Mouse (Mus musculus) CH12.LX (cell line): ENCODE data around the gene Amhr2. TPM values are rescaled to one million over a fixed set of nuclear protein-coding genes. Genes with fewer than 3 reads are reported as not detected.

ENCODE experiments used
- DNase-seq: peaks from one replicate; pipeline ENCODE4 v3.0.0-alpha.2; 2013; ENCODE audit errors: extremely low read depth
- H3K27ac ChIP-seq: 2 replicates; pipeline ENCODE4 v1.5.1; 2012; ENCODE audit warnings: low read depth, mild to moderate bottlenecking, control low read depth, moderate library complexity; ENCODE audit not compliant: insufficient read depth
- H3K27me3 ChIP-seq: replicated peaks from 2 replicates; pipeline ENCODE3; 2012; ENCODE audit warnings: inconsistent platforms
- H3K36me3 ChIP-seq, 2 experiments: replicated peaks in 1 of 2; 2 replicates each; pipeline versions ENCODE3 to v1.6.1; 2012; ENCODE audit warnings: inconsistent platforms in 1 of 2, low read length in 1 of 2, mild to moderate bottlenecking in 1 of 2, mixed read lengths in 1 of 2, moderate library complexity in 1 of 2; ENCODE audit not compliant: control insufficient read depth in 1 of 2, insufficient read depth in 1 of 2
- H3K4me1 ChIP-seq, 2 experiments: 2 replicates each; pipeline ENCODE4 v1.6.1; 2012; ENCODE audit warnings: inconsistent platforms in 1 of 2, moderate library complexity in 1 of 2; ENCODE audit not compliant: insufficient read depth in 2 of 2, control insufficient read depth in 1 of 2
- H3K4me2 ChIP-seq: 2 replicates; pipeline ENCODE4 v1.6.1; 2012; ENCODE audit warnings: low read depth, mild to moderate bottlenecking, control low read depth; ENCODE audit not compliant: poor library complexity, insufficient read depth, severe bottlenecking
- H3K4me3 ChIP-seq, 3 experiments: fragments of 150-350 bp in 1 of 3; sonication (generic) in 1 of 3; replicated peaks in 1 of 3; 2 replicates each; pipeline versions ENCODE3 to v1.5.1; 2011 to 2012; ENCODE audit warnings: low read depth in 2 of 3, low read length in 2 of 3, mild to moderate bottlenecking in 2 of 3, moderate library complexity in 2 of 3, control low read depth in 1 of 3, improper control_type of control experiment in 1 of 3, inconsistent platforms in 1 of 3, mixed read lengths in 1 of 3; ENCODE audit not compliant: poor library complexity in 1 of 3
- H3K79me2 ChIP-seq: replicated peaks from 2 replicates; pipeline ENCODE4 v1.6.1; 2012; ENCODE audit warnings: mild to moderate bottlenecking, moderate library complexity; ENCODE audit not compliant: control insufficient read depth, poor library complexity, insufficient read depth, severe bottlenecking; ENCODE audit errors: extremely low read depth
- H3K9ac ChIP-seq: 2 replicates; pipeline ENCODE4 v1.6.1; 2012; ENCODE audit warnings: low read depth, mild to moderate bottlenecking, control low read depth, moderate library complexity; ENCODE audit not compliant: insufficient read depth
- H3K9me3 ChIP-seq: replicated peaks from 2 replicates; pipeline ENCODE3; 2012; ENCODE audit warnings: low read length, inconsistent platforms, mixed read lengths
- E2F4 ChIP-seq: IDR thresholded peaks from 2 replicates; pipeline ENCODE4 v1.6.1; 2011; ENCODE audit warnings: low read depth, low read length, improper control_type of control experiment; ENCODE audit not compliant: insufficient replicate concordance
- ELF1 ChIP-seq: IDR thresholded peaks from 2 replicates; pipeline ENCODE4 v1.6.1; 2014; ENCODE audit warnings: low read depth, mild to moderate bottlenecking, inconsistent platforms, low read length, improper control_type of control experiment
- GABPA ChIP-seq: IDR thresholded peaks from 2 replicates; pipeline ENCODE4 v1.6.1; 2012; ENCODE audit warnings: low read depth, low read length, improper control_type of control experiment, inconsistent platforms; ENCODE audit not compliant: insufficient replicate concordance
- IRF4 ChIP-seq: IDR thresholded peaks from 2 replicates; pipeline ENCODE4 v1.6.1; 2014; ENCODE audit warnings: low read depth, mild to moderate bottlenecking, inconsistent platforms, low read length, improper control_type of control experiment
- JUND ChIP-seq: conservative IDR thresholded peaks from 2 replicates; pipeline ENCODE4 v1.6.1; 2011; ENCODE audit warnings: low read depth, low read length, improper control_type of control experiment
- MAFK ChIP-seq: IDR thresholded peaks from 2 replicates; pipeline ENCODE4 v1.6.1; 2011; ENCODE audit warnings: low read length, improper control_type of control experiment; ENCODE audit not compliant: insufficient replicate concordance
- MAX ChIP-seq: IDR thresholded peaks from 2 replicates; pipeline ENCODE4 v1.6.1; 2011; ENCODE audit warnings: low read length, improper control_type of control experiment
- MAZ ChIP-seq: IDR thresholded peaks from 2 replicates; pipeline ENCODE4 v1.6.1; 2012; ENCODE audit warnings: low read depth, mild to moderate bottlenecking, inconsistent platforms, low read length, improper control_type of control experiment, moderate library complexity
- NELFE ChIP-seq: IDR thresholded peaks from 2 replicates; pipeline ENCODE4 v1.6.1; 2011; ENCODE audit warnings: low read depth, low read length, improper control_type of control experiment
- PAX5 ChIP-seq: IDR thresholded peaks from 2 replicates; pipeline ENCODE4 v1.6.1; 2012; ENCODE audit warnings: low read length, inconsistent platforms, mixed read lengths
- POLR2A ChIP-seq: IDR thresholded peaks from 2 replicates; pipeline ENCODE4 v1.6.1; 2011; ENCODE audit warnings: low read depth, mild to moderate bottlenecking, improper control_type of control experiment, low read length
- RAD21 ChIP-seq: IDR thresholded peaks from 2 replicates; pipeline ENCODE4 v1.6.1; 2011; ENCODE audit warnings: low read depth, mild to moderate bottlenecking, low read length, improper control_type of control experiment, moderate library complexity
- SIN3A ChIP-seq: IDR thresholded peaks from 2 replicates; pipeline ENCODE4 v1.6.1; 2012; ENCODE audit warnings: low read length, improper control_type of control experiment, inconsistent platforms
- TCF12 ChIP-seq: IDR thresholded peaks from 2 replicates; pipeline ENCODE4 v1.6.1; 2014; ENCODE audit warnings: low read depth, mild to moderate bottlenecking, inconsistent platforms, low read length, improper control_type of control experiment
- UBTF ChIP-seq: IDR thresholded peaks from 2 replicates; pipeline ENCODE4 v1.6.1; 2012; ENCODE audit warnings: low read depth, mild to moderate bottlenecking, inconsistent platforms, low read length, improper control_type of control experiment, moderate library complexity
- USF1 ChIP-seq: IDR thresholded peaks from 2 replicates; pipeline ENCODE4 v1.6.1; 2014; ENCODE audit warnings: low read depth, mild to moderate bottlenecking, inconsistent platforms, low read length, improper control_type of control experiment
- ZC3H11A ChIP-seq: IDR thresholded peaks from 2 replicates; pipeline ENCODE4 v1.6.1; 2012; ENCODE audit warnings: low read depth, mild to moderate bottlenecking, inconsistent platforms, low read length, improper control_type of control experiment
- dilution Hi-C: fragments of 300-500 bp; cut with MboI; formaldehyde crosslinking; loops from 2 replicates; pipeline ENCODE4 v1.14.3; 2020; ENCODE audit warnings: low sequenced_read_pairs; ENCODE audit not compliant: extremely low pct_unique_long_range_greater_than_20kb, extremely low pct_ligation_motif_present
- in situ Hi-C: fragments of 300-500 bp; cut with MboI; formaldehyde crosslinking; loops from 3 replicates; pipeline ENCODE4 v1.14.3; 2019; ENCODE audit warnings: low sequenced_read_pairs, low pct_ligation_motif_present, low pct_unique_long_range_greater_than_20kb, mixed read lengths
- polyA plus RNA-seq: library from polyadenylated mRNA; unstranded; fragments of >175 nt; gene quantifications from 2 replicates; pipeline ENCODE4 v1.2.1, GENCODE M21; 2012; ENCODE audit warnings: low read depth; ENCODE audit not compliant: insufficient read length
- total RNA-seq, 2 experiments: library from RNA; depleted of rRNA; stranded (reverse); fragments of 300-350 nt in 1 of 2; fragments of >200 nt in 1 of 2; gene quantifications; 2 replicates each; pipeline ENCODE4 v1.2.3; 2012 to 2014

The Amhr2 gene
- total and polyA plus RNA-seq, 3 experiments: not detected

DNA sequence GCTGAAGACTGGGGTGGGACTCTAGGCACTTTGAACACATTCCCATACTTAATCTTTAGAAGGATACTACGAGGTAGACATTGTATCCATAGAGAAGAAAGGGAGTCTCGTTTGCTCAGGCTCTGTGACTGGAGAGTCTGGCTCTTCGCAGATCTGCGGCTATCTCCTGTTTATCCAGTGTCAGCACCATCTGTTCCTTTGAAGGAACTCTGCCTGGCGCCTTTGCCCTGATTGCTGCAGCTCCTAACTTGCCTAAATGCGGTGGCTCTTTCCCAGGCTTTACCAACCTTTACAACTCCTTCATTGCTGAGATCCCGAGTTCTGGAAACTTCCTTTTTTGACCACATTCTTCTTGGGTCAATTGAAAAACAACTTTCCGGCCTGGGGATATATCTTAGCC is 4.2 kb downstream of the Amhr2 start:
- DNase-seq: no peak
- peaks cover 0 to 3% of the 10 kb centered on the region in 2 experiments; a peak in 1 of 4 replicates for H3K4me1 ChIP-seq
- no peak overlapping the region for H3K27ac ChIP-seq
- H3K9ac ChIP-seq: no peak overlapping the region
- H3K4me2 ChIP-seq: no peak overlapping the region
- H3K79me2 ChIP-seq: no peaks in the 10 kb centered on the region
- dilution Hi-C loops: no loop called here
- in situ Hi-C loops: no loop called here
- TF ChIP-seq POLR2A (no peak), TCF12 (no peak), USF1 (no peak), ZC3H11A (no peak), ELF1 (no peak), RAD21 (no peak), MAFK (no peak), MAZ (no peak), GABPA (no peak), IRF4 (no peak)
- no peaks in the 10 kb centered on the region for H3K36me3 ChIP-seq
- H3K4me3 ChIP-seq: no peak overlapping the region
- peaks cover 43% of the 10 kb centered on the region for H3K27me3 ChIP-seq
- H3K9me3 ChIP-seq: no peaks in the 10 kb centered on the region

DNA sequence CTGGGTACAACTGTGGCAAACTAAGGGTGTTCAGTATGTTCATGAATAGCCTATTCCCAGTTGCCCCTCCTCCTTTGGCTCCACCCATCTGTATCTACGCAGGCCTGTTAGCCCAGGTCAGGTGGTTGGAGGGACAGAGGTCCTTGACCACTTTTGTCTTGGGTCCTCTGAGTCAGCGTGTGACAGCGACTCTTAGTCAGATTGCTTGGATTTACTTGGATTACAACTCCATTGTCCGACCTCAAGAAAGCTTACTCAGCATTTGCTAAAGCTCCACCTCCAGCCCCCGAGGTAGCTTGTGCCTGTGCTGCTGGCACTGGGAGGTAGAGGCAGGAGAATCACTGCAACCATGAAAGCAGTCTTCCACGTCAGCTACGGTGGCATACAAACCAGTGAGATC is 5.8 kb downstream of the Amhr2 start:
- in situ Hi-C loops: no loop called here
- dilution Hi-C loops: no loop called here
- no peaks in the 10 kb centered on the region for H3K36me3 ChIP-seq
- no peaks in the 10 kb centered on the region for H3K9me3 ChIP-seq
- no peak overlapping the region for H3K9ac ChIP-seq
- H3K4me3 ChIP-seq: no peak overlapping the region
- H3K27ac ChIP-seq: no peak overlapping the region
- H3K79me2 ChIP-seq: no peaks in the 10 kb centered on the region
- H3K4me2 ChIP-seq: no peak overlapping the region
- peaks cover 36% of the 10 kb centered on the region for H3K27me3 ChIP-seq
- DNase-seq: no peak
- H3K4me1 ChIP-seq: peaks cover 0 to 3% of the 10 kb centered on the region in 2 experiments; a peak in 1 of 4 replicates
- no peak for TF ChIP-seq POLR2A
- no peak for TF ChIP-seq SIN3A
- no peak for TF ChIP-seq PAX5
- TF ChIP-seq MAX: no peak
- no peak for TF ChIP-seq UBTF
- TF ChIP-seq MAFK: peak; percentile 92
- TF ChIP-seq E2F4: no peak
- no peak for TF ChIP-seq NELFE
- TF ChIP-seq JUND: no peak
- TF ChIP-seq, all 38 proteins: peak for 1
